Mouse (Mus musculus) Patski (cell line): Measurements from ENCODE around the gene 1700040F15Rik. TPM values are rescaled to one million over a fixed set of nuclear protein-coding genes. Genes with fewer than 3 reads are reported as not detected.
"Not testable (repeated sequence)": the region's sequence is repeated elsewhere in the genome, so short reads cannot be mapped to it uniquely, and the experiment has no call there.

ENCODE experiments used
- ATAC-seq: fragments of 100-300 bp; one replicate; pipeline ENCODE4 v1.8.0; 2021
- CTCF ChIA-PET: fragments of 350-600 bp; sonication (Branson Sonifier 250); formaldehyde crosslinking; loops from one replicate; lab custom pipeline; 2022; ENCODE audit warnings: inconsistent platforms; lab: Charles Lee
- POLR2A ChIA-PET: fragments of 350-600 bp; sonication (Branson Sonifier 250); formaldehyde crosslinking; loops from one replicate; lab custom pipeline; 2022; ENCODE audit warnings: antibody characterized with exemption, inconsistent platforms; lab: Charles Lee
- DNase-seq: peaks from one replicate; pipeline ENCODE4 v3.0.0-alpha.2; 2011; ENCODE audit warnings: low read depth, low spot score
- H3K27me3 ChIP-seq: fragments of 371-371 bp; one replicate; pipeline ENCODE4 v1.5.1; 2021
- in situ Hi-C: fragments of 300-500 bp; cut with MboI; formaldehyde crosslinking; loops from 3 replicates; pipeline ENCODE4 v1.11.1; 2018; ENCODE audit warnings: low pct_unique_long_range_greater_than_20kb, mixed read lengths
- polyA plus RNA-seq: library from polyadenylated mRNA; unstranded; gene quantifications from one replicate; pipeline ENCODE4 v1.2.3, GENCODE M21; 2021

Gene 1700040F15Rik
- polyA plus RNA-seq: not detected

DNA sequence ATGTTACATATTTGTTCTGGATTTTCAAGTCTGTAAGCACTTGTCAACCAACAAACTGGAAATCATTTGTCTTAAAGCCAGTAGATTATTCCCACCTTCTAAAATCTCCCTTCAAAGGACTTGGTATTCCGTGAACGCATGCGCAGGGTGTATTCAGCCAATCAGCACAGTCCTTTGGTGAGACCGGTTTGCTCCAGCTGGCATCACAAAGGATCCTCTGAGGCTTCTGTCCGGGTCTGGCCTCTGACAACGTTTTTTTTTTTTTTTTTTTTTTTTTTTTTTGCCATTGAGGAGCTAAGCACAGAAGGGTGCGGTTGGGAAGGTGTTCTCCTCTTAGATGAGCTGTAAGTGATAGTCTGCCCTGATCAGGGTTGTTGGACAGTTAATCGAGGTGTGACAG, at the start of gene 1700040F15Rik:
Gene 1700040F15Rik, plus strand, starts transcription at position 301 of the 400 bp plus-strand sequence.
- ATAC-seq, DNase-seq, CTCF ChIA-PET, in situ Hi-C loops, POLR2A ChIA-PET, H3K27me3 ChIP-seq: not testable (repeated sequence)
